Mouse (Mus musculus): ENCODE data around the gene Gm20521.

The Gm20521 gene

GRCm38 (mm10) chr14:54883154-54884021 is at the start of gene Gm20521, which contains the start of gene Bcl2l2:
TSS of gene Gm20521 (plus strand) at chr14:54883441.
TSS of gene Bcl2l2 (plus strand) at chr14:54883377.
- peak; percentile 62 to 73 for DNase-seq (ENCODE audit: low spot score in 2 of 2)

- DNase-seq (ENCODE audit: low spot score in 2 of 2) = no peak
Measured at GRCm38 (mm10) chr14:54843461-54843860, 39.8 kb upstream of the Gm20521 start.

GRCm38 (mm10) chr14:54855726-54856125 is 27.5 kb upstream of the Gm20521 start:
- DNase-seq (ENCODE audit: low spot score in 2 of 2) = no peak

GRCm38 (mm10) chr14:54856703-54857102 is 26.5 kb upstream of the Gm20521 start:
- no peak for DNase-seq (ENCODE audit: low spot score in 2 of 2)

DNA sequence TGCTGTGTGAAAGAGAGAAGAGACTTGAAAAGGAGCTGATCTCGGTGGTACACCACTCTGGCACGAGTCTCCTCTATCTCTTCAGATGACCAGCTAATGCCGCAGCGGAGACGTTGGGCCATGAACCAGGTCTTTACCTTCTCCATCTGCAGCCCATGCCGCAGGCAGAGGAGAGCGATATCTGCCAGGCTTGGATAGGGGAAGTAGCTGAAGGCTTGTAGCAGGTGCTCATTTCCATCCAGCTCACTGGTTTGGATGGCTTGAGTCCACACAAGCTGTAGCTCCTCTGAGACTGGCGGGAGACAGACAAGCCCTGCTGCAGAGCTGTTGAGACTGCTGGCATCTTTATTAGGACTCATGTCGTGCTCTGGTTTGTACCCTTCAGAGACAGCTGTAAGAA is 25.4 kb upstream of the Gm20521 start:
- no peak for DNase-seq (ENCODE audit: low spot score in 2 of 2)

DNA sequence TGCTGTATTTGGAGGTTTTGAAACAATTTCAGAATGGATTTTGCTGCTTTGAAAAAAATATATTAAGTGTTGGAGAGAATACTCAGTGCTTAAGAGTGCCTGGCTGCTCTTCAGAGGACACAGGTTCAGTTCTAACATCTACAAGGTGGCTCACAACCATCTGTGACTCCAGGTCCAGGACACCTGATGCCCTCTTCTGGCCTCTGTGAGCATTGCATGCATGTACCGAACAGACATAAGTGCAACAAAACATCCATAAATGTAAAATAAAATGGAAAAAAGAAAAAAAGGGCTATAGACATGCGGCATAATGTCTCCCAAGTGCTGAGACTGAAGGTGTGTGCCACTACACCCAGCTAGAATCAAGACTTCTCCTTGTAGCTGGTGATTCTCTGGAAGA is 22.7 kb upstream of the Gm20521 start:
- DNase-seq (ENCODE audit: low spot score in 2 of 2) = peak in 1 of 2 experiments; percentile 36

- DNase-seq (ENCODE audit: low spot score in 2 of 2) = peak; percentile 87 to 89
Measured at GRCm38 (mm10) chr14:54863501-54864312, 19.5 kb upstream of the Gm20521 start.

- no peak for DNase-seq (ENCODE audit: low spot score in 2 of 2)
Measured at GRCm38 (mm10) chr14:54864313-54865036, 18.8 kb upstream of the Gm20521 start.

GRCm38 (mm10) chr14:54865626-54866025 is 17.6 kb upstream of the Gm20521 start:
- DNase-seq (ENCODE audit: low spot score in 2 of 2) = no peak

- DNase-seq (ENCODE audit: low spot score in 2 of 2) = no peak
Measured at GRCm38 (mm10) chr14:54866268-54866667, 17.0 kb upstream of the Gm20521 start.

- no peak for DNase-seq (ENCODE audit: low spot score in 2 of 2)
Measured at GRCm38 (mm10) chr14:54866936-54867335, 16.3 kb upstream of the Gm20521 start.

GRCm38 (mm10) chr14:54868026-54868425 is 15.2 kb upstream of the Gm20521 start:
- DNase-seq (ENCODE audit: low spot score in 2 of 2) = no peak

GRCm38 (mm10) chr14:54870861-54871260 is 12.4 kb upstream of the Gm20521 start, which contains the start of gene Homez:
TSS of gene Homez (minus strand) at chr14:54870961.
- no peak for DNase-seq (ENCODE audit: low spot score in 2 of 2)

GRCm38 (mm10) chr14:54874165-54874564 is 9.1 kb upstream of the Gm20521 start:
- DNase-seq (ENCODE audit: low spot score in 2 of 2) = no peak

GRCm38 (mm10) chr14:54875844-54876538 is 7.2 kb upstream of the Gm20521 start:
- peak in 1 of 2 experiments; percentile 37 for DNase-seq (ENCODE audit: low spot score in 2 of 2)

DNA sequence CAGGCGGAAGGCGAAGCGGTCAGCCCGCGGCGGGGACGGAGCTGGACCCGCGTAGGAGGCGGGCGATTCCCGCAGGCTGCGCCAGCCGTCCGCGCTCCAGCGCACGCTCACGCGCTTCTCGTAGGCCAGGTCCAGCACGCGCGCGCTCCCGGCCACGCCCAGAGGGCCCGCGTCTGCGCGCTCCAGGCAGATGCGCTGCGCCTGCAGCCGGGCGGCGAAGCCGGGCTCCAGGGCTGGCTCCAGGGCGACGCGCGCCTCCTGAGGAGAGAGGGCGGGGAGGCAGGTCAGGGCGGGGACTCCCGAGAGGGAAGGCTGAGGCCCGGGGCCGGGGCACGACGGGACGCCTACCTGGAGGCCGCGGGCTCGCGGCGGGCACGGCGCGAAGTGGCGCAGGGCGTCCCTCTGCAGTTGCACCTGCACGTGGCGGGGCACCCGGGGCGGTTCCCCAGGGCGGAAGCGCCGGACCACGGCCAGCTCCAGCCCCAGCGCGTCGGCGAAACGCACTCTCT is 6.6 kb upstream of the Gm20521 start:
- peak; percentile 84 to 89 for DNase-seq (ENCODE audit: low spot score in 2 of 2)

DNA sequence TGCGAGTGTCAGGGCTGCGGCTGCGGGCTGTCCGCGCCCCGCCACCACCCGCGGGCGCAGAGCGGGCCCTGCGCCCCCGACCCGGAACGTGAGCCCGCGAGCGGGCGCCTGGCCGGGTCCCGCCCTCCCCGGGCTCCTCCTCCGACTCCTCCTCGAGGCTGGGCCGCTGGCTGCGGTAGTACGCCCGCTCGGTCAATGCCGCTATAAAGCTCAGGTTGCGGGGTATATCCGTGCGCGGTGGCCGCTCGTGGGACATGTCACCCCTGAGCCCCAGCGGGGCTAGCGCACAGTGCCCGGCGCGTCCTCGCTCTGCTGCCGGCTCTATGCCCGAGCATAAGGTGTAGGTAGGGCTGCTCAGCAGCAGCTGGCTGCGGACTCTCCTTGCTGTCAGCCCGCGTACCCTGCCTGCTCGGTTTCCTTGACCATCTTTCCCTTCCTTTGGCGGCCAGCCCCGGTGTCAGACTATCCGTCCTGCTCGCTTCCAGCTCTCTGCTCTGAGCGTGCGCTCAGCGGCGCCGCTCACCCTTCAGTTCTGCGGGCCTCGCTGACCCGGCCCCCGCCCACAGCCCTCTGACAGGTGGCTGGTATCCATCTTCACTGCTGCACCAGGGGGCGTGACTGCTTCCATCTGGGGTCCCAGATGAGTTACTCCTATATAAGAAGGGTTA is 6.1 kb upstream of the Gm20521 start, which contains the start of gene Ppp1r3e:
TSS of gene Ppp1r3e (minus strand) at position 503 of the 668 bp plus-strand sequence.
- peak; percentile 34 to 69 for DNase-seq (ENCODE audit: low spot score in 2 of 2)

DNA sequence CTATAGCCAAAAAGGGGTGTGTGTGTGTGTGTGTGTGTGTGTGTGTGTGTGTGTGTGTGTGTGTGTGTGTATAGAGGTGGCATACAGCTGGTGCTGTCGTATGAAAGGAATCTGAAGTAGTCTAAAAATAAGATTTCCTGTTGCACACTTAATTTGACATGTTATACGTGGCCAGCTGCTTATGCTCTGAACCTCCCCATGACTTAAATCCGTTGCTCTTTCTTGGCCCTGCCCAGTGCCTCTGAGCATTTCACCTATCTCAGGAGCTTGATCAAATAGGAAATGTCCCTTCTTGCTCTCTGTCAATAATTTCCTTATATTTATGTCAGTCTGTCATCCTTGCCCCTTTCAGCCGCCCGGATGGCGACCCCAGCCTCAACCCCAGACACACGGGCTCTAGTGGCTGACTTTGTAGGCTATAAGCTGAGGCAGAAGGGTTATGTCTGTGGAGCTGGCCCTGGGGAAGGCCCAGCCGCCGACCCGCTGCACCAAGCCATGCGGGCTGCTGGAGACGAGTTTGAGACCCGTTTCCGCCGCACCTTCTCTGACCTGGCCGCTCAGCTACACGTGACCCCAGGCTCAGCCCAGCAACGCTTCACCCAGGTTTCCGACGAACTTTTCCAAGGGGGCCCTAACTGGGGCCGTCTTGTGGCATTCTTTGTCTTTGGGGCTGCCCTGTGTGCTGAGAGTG is 926 bp downstream of the Gm20521 start:
- no peak for DNase-seq (ENCODE audit: low spot score in 2 of 2)

- DNase-seq (ENCODE audit: low spot score in 2 of 2) = no peak
Measured at GRCm38 (mm10) chr14:54885309-54885708, 2.1 kb downstream of the Gm20521 start.

DNA sequence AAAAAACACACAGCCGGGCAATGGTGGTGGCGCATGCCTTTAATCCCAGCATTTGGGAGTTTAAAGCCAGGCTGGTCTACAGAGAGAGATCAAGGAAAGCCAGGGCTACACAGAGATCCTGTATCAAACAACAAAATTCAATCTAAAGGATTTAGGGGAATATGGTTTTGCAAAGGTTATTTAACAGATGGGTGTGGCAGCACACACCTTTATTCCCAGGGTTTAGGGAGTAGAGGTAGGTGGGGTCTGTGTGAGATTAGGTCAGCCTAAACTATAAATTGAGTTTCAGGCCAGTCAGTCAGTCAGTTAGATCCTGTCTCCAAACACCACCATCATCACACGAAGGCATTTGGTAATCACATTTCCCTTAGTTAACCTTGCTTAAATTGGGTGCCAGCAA is 9.0 kb downstream of the Gm20521 start, which contains the start of gene Pabpn1:
TSS of gene Pabpn1 (plus strand) at position 301 of the 400 bp plus-strand sequence.
- DNase-seq (ENCODE audit: low spot score in 2 of 2) = no peak

Data from frontal cortex, postnatal 10 days (tissue).